Mouse (Mus musculus): ENCODE data around the gene Pkmyt1. TPM values are rescaled to one million over a fixed set of nuclear protein-coding genes. Genes with fewer than 3 reads are reported as not detected.

Gene Pkmyt1
- polyA plus RNA-seq, 1 experiment: 10.3 TPM

DNA sequence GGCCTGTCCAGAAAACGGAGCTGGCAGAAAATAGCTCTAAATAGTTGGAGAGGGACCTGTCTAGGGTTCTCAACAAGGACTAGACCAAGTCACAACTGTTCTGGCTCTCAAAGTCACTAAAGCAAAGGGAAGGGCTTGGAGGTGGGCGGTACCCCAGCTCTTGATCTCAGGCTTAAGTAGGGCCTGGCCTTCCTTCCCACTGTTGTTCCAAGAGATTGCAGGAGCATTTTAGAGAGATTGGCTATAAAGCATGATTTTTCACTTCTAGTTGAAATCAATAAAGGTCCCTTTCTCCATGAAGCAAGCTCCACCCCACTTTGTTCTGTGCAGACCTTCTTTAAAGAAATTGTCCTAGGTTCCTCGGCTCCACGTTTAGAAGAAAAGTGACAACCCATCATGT is 659 bp upstream of the Pkmyt1 start:
- Histone ChIP-seq H3K27ac (ENCODE audit: insufficient read depth, low read length) (peak overlapping the region; percentile 38; the same call in 1 of the 2 replicates), H3K4me1 (ENCODE audit: control insufficient read depth, insufficient read depth, low read length) (no peaks in the 10 kb centered on the region), H3K27me3 (ENCODE audit: control insufficient read depth, insufficient read depth, low read length) (no peaks in the 10 kb centered on the region), H3K4me3 (replicated peaks; ENCODE audit: insufficient read depth, low read depth, low read length) (peak overlapping the region; percentile 59)
- 66% methylated on average over 4 of the region's 4 CpGs for WGBS
- DNase-seq: no peak
- TF ChIP-seq CTCF (IDR thresholded peaks at IDR 0.05; ENCODE audit: borderline replicate concordance, insufficient read depth, low read depth, low read length): no peak
- TF ChIP-seq POLR2A (IDR thresholded peaks at IDR 0.05; ENCODE audit: borderline replicate concordance, insufficient read depth, low read length): no peak

DNA sequence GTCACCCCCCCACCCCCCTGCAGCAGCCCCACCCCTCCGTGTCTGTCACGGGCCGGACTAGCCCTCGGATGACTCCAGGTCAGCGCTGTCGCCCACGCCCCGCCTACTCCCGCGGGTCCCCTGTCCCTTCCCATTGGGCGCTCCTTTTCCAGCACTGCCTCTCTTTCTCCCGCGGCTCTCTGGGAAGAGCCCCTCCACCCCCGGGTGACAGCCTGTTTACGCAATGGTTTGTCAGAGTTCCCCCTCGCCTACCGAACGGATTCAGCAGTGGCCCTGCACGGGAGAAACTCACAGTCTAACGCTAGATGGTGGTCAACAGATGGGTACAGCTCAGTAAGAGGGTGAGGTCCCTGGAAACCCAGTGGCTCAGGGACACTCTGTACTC is 614 bp downstream of the Pkmyt1 start:
- DNase-seq: peak; percentile 70 to 78
- Histone ChIP-seq H3K4me1 (ENCODE audit: control insufficient read depth, insufficient read depth, low read length) (no peaks in the 10 kb centered on the region), H3K27ac (ENCODE audit: insufficient read depth, low read length) (0 out of 2 replicates have a peak overlapping the region, but pooled peaks have one; percentile 28), H3K4me3 (replicated peaks; ENCODE audit: insufficient read depth, low read depth, low read length) (peak overlapping the region; percentile 54), H3K27me3 (ENCODE audit: control insufficient read depth, insufficient read depth, low read length) (no peaks in the 10 kb centered on the region)
- no peak for TF ChIP-seq CTCF (IDR thresholded peaks at IDR 0.05; ENCODE audit: borderline replicate concordance, insufficient read depth, low read depth, low read length)
- 0 out of 2 replicates have a peak, but pooled peaks have one; percentile 36 for TF ChIP-seq POLR2A (IDR thresholded peaks at IDR 0.05; ENCODE audit: borderline replicate concordance, insufficient read depth, low read length)
- 0% methylated on average over 20 of the region's 20 CpGs for WGBS

DNA sequence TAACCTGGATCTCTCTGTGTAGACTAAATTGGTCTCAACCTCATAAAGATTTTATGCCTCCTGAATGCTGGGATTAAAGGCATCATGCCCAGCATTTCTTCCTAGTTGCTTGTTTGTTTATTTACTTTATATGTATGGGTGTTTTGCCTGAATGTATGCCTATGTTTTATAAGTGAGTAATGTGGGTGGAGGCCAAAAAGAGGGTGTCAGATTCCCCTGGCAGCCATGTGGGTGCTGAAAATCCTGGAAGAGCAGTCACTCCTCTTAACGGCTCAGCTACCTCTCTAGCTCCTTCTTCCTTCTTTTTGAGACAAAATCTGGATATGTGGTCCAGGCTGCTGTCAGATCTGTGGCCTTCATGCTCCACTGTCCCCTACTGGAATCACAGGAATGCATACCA is 4.3 kb downstream of the Pkmyt1 start:
- no peak overlapping the region for H3K27ac ChIP-seq (ENCODE audit: insufficient read depth, low read length)
- 37% methylated on average over 1 of the region's 1 CpGs for WGBS
- no peak overlapping the region for H3K4me3 ChIP-seq (replicated peaks; ENCODE audit: insufficient read depth, low read depth, low read length)
- no peaks in the 10 kb centered on the region for H3K27me3 ChIP-seq (ENCODE audit: control insufficient read depth, insufficient read depth, low read length)
- DNase-seq: no peak
- no peaks in the 10 kb centered on the region for H3K4me1 ChIP-seq (ENCODE audit: control insufficient read depth, insufficient read depth, low read length)
- TF ChIP-seq POLR2A (IDR thresholded peaks at IDR 0.05; ENCODE audit: borderline replicate concordance, insufficient read depth, low read length): no peak
- no peak for TF ChIP-seq CTCF (IDR thresholded peaks at IDR 0.05; ENCODE audit: borderline replicate concordance, insufficient read depth, low read depth, low read length)

DNA sequence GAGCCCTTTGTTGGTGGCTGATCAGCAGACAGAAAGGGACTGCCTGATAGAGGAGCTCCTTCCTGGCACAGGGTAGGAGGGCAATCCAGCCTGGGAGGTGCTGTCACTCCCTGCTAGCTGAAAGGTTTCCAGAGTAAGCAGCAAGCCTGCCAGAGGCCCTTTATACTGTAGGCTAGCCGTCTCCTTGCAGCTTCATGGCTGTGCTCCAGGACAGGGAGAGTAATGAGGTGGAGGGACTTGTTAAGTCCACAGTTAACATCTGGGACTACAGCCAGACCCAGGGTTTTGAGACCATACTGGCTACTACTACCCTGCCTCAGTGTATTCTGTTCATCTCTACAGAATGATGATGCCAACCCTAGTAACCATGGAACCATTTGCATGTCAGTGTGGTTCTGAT is 8.2 kb downstream of the Pkmyt1 start:
- Histone ChIP-seq H3K4me3 (replicated peaks; ENCODE audit: insufficient read depth, low read depth, low read length) (no peak overlapping the region), H3K4me1 (ENCODE audit: control insufficient read depth, insufficient read depth, low read length) (peaks cover 3% of the 10 kb centered on the region; the same call in 1 of the 2 replicates), H3K27me3 (ENCODE audit: control insufficient read depth, insufficient read depth, low read length) (no peaks in the 10 kb centered on the region), H3K27ac (ENCODE audit: insufficient read depth, low read length) (no peak overlapping the region)
- no peak for DNase-seq
- TF ChIP-seq POLR2A (IDR thresholded peaks at IDR 0.05; ENCODE audit: borderline replicate concordance, insufficient read depth, low read length) (no peak), CTCF (IDR thresholded peaks at IDR 0.05; ENCODE audit: borderline replicate concordance, insufficient read depth, low read depth, low read length) (no peak)
- 20% methylated on average over 1 of the region's 1 CpGs for whole genome bisulfite sequencing

DNA sequence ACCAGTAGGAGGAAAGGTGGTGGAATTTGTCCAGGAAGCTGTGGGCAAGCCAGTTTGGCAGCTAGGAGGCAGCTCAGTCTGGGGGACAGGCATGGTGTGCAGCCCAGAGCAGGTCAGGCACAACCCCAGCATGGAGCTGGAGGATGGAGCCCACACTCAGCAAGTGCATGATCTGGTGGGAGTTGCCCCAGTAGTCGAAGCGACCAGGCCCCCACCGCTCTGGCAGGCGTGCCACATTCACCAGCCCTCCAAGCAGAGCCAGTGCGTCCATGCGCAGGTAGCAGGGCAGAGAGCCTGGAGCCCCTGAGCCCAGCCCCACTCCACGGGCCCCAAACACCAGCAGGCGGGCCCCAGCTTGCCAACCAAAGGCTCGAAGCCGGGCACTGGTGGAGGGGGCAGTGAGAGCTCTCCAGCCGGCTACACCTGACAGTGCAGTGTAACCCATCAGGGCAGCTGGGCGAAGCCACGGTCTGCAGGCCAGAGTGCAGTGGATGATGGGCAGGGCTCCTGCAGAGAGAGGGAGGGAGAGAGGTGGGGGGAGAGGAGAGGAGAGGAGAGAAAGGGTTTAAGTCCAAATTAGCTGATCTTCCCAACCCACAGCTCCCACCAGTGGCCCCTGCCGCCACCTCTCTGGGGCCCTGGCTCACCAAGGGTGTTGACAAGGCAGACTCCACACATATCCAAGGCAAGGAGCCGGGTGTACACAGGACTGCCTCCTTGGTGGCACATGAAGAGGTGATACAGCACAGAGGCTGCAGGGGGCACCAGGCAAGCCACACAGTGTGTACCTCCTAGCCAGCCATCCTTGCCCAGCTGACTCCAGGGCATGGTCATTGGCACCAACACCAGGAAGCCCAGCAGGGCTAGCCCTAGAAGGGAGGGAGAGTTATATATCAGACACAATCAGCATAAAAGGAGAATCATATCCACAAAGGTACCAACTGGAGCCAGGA is 11.6 kb downstream of the Pkmyt1 start:
- Histone ChIP-seq H3K4me3 (replicated peaks; ENCODE audit: insufficient read depth, low read depth, low read length) (no peak overlapping the region), H3K4me1 (ENCODE audit: control insufficient read depth, insufficient read depth, low read length) (peaks cover 6% of the 10 kb centered on the region; the same call in 1 of the 2 replicates), H3K27ac (ENCODE audit: insufficient read depth, low read length) (no peak overlapping the region), H3K27me3 (ENCODE audit: control insufficient read depth, insufficient read depth, low read length) (no peaks in the 10 kb centered on the region)
- TF ChIP-seq CTCF (IDR thresholded peaks at IDR 0.05; ENCODE audit: borderline replicate concordance, insufficient read depth, low read depth, low read length): no peak; the same call in 1 of the 2 replicates
- no peak for TF ChIP-seq POLR2A (IDR thresholded peaks at IDR 0.05; ENCODE audit: borderline replicate concordance, insufficient read depth, low read length)
- 46% methylated on average over 15 of the region's 15 CpGs for WGBS
- DNase-seq: peak; percentile 22 to 38

DNA sequence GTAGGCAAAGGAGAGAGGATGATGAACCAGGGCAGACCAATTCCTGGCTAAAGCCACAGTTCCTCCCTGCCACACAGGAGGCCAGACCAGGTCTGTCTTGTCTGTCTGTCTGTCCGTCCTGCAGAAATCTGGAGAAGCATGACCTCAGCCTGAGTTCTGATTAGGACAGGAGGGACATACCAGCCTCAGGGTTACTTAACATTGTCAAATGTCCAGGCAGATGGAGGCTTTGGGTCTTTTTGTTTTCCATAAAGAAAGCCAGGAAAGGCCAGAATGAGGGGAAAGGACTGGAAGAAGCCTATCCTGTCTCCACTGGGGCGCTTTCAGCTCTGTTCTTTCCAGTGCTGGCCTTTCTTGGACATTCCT is 12.7 kb downstream of the Pkmyt1 start:
- TF ChIP-seq POLR2A (IDR thresholded peaks at IDR 0.05; ENCODE audit: borderline replicate concordance, insufficient read depth, low read length): no peak
- TF ChIP-seq CTCF (IDR thresholded peaks at IDR 0.05; ENCODE audit: borderline replicate concordance, insufficient read depth, low read depth, low read length): no peak
- peak overlapping the region; percentile 83 for H3K4me3 ChIP-seq (replicated peaks; ENCODE audit: insufficient read depth, low read depth, low read length)
- H3K27me3 ChIP-seq (ENCODE audit: control insufficient read depth, insufficient read depth, low read length): no peaks in the 10 kb centered on the region
- peaks cover 6% of the 10 kb centered on the region; the same call in 1 of the 2 replicates for H3K4me1 ChIP-seq (ENCODE audit: control insufficient read depth, insufficient read depth, low read length)
- H3K27ac ChIP-seq (ENCODE audit: insufficient read depth, low read length): no peak overlapping the region; the same call in 1 of the 2 replicates
- no peak for DNase-seq
- 44% methylated on average over 2 of the region's 2 CpGs for WGBS

DNA sequence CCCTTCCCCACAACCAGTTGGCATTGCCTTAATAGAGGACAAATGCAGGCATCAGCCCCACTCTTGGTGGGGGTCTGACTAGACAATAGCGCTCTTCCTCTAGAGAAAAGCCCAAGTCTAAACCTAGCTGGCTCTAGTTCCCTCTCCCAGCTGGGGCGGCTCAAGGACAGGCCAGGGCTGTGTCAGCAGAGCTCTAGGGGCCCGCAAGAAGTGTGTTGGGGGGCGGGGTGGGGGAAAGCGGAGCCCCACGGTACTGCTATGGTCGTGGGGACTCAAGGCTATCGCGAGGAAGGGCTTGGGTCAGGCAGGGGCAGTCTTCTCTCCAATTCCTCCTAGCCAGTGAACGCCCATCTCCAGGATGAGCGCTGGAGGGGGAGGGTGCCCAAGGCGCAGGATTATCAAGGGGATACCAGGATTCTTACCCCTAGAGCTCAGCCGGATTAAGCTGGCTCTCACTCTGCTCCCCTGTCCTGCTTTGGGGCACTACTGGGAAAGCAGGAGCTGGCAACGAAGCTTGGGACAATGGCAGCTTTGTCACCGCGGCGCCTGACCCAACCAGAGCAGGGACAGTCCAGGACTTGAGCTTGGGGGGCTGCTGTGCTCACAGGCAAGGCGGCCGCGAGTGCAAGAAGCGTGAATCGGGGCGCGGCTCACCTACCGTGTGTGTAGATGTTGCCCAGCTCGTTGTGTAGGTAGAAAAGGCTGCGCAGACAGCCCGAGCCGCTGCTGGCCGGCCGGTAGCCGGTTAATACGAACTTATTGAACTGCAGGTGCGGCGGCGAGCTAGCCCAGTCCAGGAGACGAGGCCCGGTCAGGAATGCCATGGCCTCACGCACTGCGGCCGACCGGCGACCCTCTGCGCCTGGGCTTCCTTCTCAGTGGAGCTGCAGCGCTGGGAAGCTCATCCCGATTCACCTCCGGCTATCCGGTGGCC is 13.3 kb downstream of the Pkmyt1 start:
- Histone ChIP-seq H3K4me1 (ENCODE audit: control insufficient read depth, insufficient read depth, low read length) (peaks cover 6% of the 10 kb centered on the region; the same call in 1 of the 2 replicates), H3K4me3 (replicated peaks; ENCODE audit: insufficient read depth, low read depth, low read length) (peak overlapping the region; percentile 83), H3K27ac (ENCODE audit: insufficient read depth, low read length) (peak overlapping the region; percentile 71), H3K27me3 (ENCODE audit: control insufficient read depth, insufficient read depth, low read length) (no peaks in the 10 kb centered on the region)
- no peak for TF ChIP-seq CTCF (IDR thresholded peaks at IDR 0.05; ENCODE audit: borderline replicate concordance, insufficient read depth, low read depth, low read length)
- no peak for TF ChIP-seq POLR2A (IDR thresholded peaks at IDR 0.05; ENCODE audit: borderline replicate concordance, insufficient read depth, low read length)
- peak in 1 of 2 experiments; percentile 53 for DNase-seq
- WGBS: under 1% methylated on average over 48 of the region's 48 CpGs

Data from cerebellum, adult 2 months (tissue).